Mouse (Mus musculus) fat pad, adult 2 months (tissue): ENCODE results near the gene Fance.

Experiments
- DNase-seq: peaks from one replicate; pipeline ENCODE4 v3.0.0-alpha.2; 2011; ENCODE audit warnings: low read depth, low spot score; ENCODE audit errors: extremely low read depth

Gene Fance

GRCm38 (mm10) chr17:28290671-28291070 lies 22.6 kb upstream of the Fance start:
- no peak for DNase-seq

- DNase-seq: no peak
These were observed 22.0 kb upstream of the Fance start for GRCm38 (mm10) chr17:28291346-28291745.

DNA sequence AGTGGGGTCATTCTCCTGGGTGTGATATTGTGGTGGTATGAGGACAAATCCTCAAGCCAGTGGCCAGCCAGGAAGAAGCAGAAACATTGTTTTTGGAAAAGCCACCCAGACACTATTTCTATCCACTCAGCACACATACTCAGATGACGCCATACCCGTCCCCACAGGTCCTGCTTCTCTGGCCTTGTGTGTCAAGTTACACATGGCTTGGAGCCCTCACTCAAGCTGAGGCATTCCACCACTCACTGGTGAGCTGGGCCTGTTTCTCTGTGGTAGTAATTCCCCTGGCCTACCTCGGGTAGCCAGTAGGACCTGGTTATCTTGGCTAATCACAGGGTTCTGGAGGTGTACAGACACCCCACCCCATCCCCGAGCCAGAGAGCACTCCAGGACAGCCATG lies 19.6 kb upstream of the Fance start:
- DNase-seq: no peak

- no peak for DNase-seq
These were observed 18.6 kb upstream of the Fance start for GRCm38 (mm10) chr17:28294449-28295333.

- no peak for DNase-seq
These were observed 14.4 kb upstream of the Fance start for GRCm38 (mm10) chr17:28298888-28299287.

GRCm38 (mm10) chr17:28299669-28300320 lies 13.5 kb upstream of the Fance start:
- no peak for DNase-seq

GRCm38 (mm10) chr17:28300323-28300722 lies 13.0 kb upstream of the Fance start:
- no peak for DNase-seq

GRCm38 (mm10) chr17:28300850-28301249 lies 12.5 kb upstream of the Fance start:
- no peak for DNase-seq

GRCm38 (mm10) chr17:28305172-28305571 lies 8.1 kb upstream of the Fance start:
- DNase-seq: no peak

- no peak for DNase-seq
These were observed 4.8 kb upstream of the Fance start for GRCm38 (mm10) chr17:28308297-28309195.

- no peak for DNase-seq
These were observed 2.5 kb upstream of the Fance start for GRCm38 (mm10) chr17:28310831-28311230.

- DNase-seq: no peak
These were observed 1.8 kb upstream of the Fance start for GRCm38 (mm10) chr17:28311366-28312132.

- DNase-seq: no peak
These were observed 797 bp upstream of the Fance start for GRCm38 (mm10) chr17:28312232-28313211.

- DNase-seq: no peak
These were observed 534 bp downstream of the Fance start for GRCm38 (mm10) chr17:28313880-28314225.

DNA sequence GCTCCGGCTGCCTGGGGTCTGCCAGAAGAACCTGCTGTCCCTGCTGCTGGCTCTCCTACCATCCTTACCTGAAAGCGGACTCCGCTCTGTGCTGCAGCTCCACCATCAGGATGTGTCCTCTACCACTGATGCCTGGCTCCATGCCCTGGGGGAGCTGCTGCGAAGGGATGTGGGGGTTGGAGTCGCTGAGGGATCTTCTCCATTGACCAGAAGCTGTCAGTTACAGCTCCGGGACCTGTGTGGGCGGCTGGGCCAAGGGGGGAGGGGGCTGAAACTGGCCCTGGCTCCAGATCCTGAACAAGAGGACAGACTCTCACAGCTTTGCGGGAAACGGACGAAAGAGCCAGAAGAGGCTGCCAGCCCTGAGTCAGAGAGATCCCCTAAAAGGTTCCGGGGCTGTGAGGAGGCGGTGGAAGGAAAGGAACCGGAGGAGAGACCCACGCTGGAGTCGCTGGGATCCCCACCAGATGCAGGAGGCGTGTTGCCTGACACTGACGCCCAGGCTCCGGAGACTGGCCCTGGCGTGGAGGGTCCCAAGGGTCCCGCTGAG lies 2.4 kb downstream of the Fance start:
- DNase-seq: no peak

- no peak for DNase-seq
These were observed 3.2 kb downstream of the Fance start for GRCm38 (mm10) chr17:28316476-28316875.

DNA sequence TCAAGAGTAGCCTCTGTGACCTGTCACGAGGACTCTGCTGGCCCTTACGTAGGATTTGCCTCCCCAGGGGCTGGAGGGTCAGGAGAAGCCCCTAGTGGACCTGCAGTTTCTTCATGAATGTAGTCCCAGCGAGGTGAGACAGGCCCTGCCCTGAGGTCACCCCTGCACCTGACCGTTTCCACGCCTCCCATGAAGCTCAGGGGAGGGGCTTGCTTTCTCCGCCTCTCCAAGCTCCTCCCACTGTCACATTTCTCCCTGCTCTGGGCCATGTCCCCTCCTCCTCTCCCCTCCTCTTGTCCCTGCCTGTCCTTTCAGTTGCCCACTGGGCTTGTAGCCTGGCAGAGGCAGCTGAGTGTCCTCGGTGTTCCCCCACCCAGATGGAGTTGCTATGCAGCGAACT lies 3.8 kb downstream of the Fance start:
- no peak for DNase-seq

DNA sequence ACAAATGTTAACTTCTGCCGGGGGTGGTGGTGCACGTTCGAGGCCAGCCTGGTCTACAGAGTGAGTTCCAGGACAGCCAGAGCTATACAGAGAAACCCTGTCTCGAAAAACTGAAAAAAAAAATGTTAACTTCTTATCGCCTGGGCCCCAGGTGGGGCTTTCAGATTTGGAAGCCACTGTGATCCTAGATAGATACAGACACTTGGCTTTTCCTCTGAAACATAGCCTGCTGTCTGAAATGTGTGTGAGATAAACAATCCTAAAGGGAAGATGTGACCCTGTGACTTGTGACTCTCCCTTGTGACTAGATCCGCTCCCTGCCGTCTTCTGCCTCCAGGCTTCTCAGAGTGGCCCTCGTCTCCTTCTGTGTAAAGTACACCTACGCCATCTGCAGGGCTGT lies 4.4 kb downstream of the Fance start:
- no peak for DNase-seq

DNA sequence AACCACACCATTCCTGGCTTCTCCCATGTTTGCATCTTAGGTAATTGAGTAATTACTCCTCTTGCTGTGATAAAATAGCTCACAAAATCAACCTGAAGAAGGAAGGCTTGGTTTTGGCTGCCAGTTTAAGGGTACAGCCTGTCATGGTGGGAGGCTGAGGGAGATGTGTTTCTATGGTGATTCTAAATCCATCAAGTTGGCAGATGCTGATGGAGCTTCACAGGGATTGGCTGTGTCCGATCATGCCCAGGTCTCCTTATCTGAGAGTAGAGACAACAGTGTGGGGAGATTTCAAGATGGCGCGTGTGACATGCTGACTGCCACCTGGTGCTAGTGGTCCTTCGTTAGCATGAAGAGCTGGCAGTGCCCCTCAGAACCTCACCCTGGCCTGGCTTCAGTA lies 8.4 kb downstream of the Fance start:
- no peak for DNase-seq
